Mouse (Mus musculus): Measurements from ENCODE around the gene Ppp1ca. TPM values are rescaled to one million over a fixed set of nuclear protein-coding genes. Genes with fewer than 3 reads are reported as not detected.

Gene Ppp1ca
- polyA plus RNA-seq (2014; fragmentation: Nextera tagmentation; extraction: Ambion mirVana) = 773 and 809 TPM in 2 replicates

DNA sequence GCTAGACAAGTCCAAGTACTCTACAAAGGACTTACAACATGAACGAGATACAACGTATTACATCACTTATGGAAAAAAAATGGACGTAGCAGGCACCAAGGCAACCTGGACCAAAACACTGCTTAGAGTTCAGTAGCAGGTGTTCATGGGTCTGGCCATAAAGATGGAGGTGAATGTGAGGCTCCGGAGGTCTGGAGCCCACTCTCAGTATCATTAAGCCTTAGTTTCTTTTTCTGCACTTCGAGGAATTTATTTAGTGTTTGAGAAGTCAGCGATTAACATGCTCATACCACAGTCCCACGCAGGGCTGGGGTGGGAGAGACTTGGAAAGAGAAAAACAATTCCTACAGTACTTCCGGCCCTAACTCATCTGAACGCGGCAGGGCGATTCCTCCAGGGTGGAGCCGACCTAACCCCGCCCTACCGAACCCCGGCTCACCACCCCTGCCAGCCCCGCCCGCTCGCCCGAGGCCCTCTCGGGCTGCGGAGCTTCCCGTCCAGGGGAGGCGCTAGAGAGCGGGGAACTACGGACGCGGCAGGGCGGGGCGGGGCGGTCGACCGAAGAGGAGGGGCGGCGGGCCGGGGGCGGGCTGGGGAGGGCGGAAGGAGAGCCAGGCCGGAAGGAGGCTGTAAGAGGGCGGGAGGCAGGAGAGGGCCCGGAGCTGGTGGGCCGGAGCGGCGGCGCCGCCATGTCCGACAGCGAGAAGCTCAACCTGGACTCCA is at the start of gene Ppp1ca:
Gene Ppp1ca, plus strand, starts transcription at position 538 of the 723 bp plus-strand sequence.
- peak within 1 kb of the TSS; percentile 98 for H3K9ac ChIP-seq (ENCODE audit: low read depth, low read length)
- peak within 1 kb of the TSS; percentile 95 for H3K4me3 ChIP-seq (ENCODE audit: low read depth, low read length)
- ATAC-seq (replicated peaks; ENCODE audit: low FRiP score) (peak; percentile 94), DNase-seq (ENCODE audit: low spot score) (peak; percentile 98)
- 7% methylated on average over 36 of the region's 47 CpGs for WGBS
- peaks cover 37% of the 10 kb centered on the region for H3K4me1 ChIP-seq (replicated peaks; ENCODE audit: control insufficient read depth, insufficient read depth, low read length)
- no peaks in the 10 kb centered on the region for H3K27me3 ChIP-seq (replicated peaks; ENCODE audit: control insufficient read depth, insufficient read depth, low read length)
- H3K4me2 ChIP-seq = peak within 1 kb of the TSS; percentile 95
- no peaks in the 10 kb centered on the region for H3K9me3 ChIP-seq (ENCODE audit: control insufficient read depth, low read length)
- peaks cover 32% of the 10 kb centered on the region for H3K36me3 ChIP-seq (ENCODE audit: control insufficient read depth, insufficient read depth, low read length)
- peak within 1 kb of the TSS; percentile 90 for H3K27ac ChIP-seq (ENCODE audit: low read depth, low read length)

DNA sequence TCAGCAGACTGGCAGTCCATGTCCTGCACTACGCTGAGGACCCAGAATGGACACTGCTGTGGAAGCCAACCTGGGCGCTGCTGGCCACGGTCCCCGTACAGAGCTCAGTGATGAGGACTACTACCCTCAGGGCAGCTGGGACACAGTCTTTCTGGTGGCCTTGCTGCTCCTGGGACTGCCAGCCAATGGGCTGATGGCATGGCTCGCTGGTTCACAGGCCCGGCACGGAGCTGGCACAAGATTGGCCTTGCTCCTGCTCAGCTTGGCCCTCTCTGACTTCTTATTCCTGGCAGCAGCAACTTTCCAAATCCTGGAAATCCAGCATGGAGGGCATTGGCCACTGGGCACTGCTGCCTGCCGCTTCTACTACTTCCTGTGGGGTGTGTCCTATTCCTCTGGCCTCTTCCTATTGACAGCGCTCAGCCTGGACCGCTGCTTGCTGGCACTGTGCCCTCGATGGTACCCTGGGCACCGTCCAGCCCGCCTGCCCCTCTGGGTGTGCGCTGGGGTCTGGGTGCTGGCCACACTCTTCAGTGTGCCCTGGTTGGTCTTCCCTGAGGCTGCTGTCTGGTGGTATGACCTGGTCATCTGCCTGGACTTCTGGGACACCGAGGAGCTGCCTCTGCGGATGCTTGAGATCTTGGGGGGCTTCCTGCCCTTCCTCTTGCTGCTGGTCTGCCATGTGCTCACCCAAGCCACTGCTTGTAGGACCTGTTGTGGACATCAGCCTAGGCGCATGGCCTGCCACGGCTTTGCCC is 49.3 kb upstream of the Ppp1ca start:
- Histone ChIP-seq H3K4me2 (no peak overlapping the region), H3K27ac (ENCODE audit: low read depth, low read length) (no peak overlapping the region), H3K4me3 (ENCODE audit: low read depth, low read length) (no peak overlapping the region), H3K4me1 (replicated peaks; ENCODE audit: control insufficient read depth, insufficient read depth, low read length) (peaks cover 3% of the 10 kb centered on the region), H3K27me3 (replicated peaks; ENCODE audit: control insufficient read depth, insufficient read depth, low read length) (peaks cover 4% of the 10 kb centered on the region; the same call in 1 of the 2 replicates), H3K36me3 (ENCODE audit: control insufficient read depth, insufficient read depth, low read length) (no peaks in the 10 kb centered on the region), H3K9me3 (ENCODE audit: control insufficient read depth, low read length) (no peaks in the 10 kb centered on the region), H3K9ac (ENCODE audit: low read depth, low read length) (no peak overlapping the region)
- DNase-seq (ENCODE audit: low spot score) (no peak), ATAC-seq (replicated peaks; ENCODE audit: low FRiP score) (no peak)
- 85% methylated on average over 18 of the region's 18 CpGs for WGBS

DNA sequence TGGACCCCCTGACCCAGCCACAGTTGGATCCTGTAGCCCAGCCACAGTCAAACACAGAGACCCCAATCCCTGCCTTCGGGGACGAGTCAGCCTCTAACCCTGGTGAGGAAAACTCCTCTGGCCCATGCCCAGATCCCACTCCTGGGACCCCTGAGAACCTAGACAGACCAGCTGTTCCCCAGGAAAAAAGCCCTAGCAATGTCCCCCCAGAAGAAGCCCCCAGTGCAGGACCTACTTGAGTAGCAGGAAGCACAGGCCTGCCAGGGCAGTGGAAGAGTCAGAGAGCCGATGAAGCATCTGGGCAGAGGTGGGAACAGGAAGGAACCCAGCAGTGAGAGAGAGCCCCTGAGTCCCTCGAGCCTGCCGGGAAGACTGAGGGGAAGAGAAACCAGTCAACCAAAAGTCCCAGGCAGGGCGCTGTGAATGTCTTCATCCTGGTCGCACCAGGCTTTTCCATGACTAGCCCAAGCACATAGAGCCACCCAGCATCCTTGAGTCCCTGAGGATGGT is 48.1 kb upstream of the Ppp1ca start, which contains the start of gene Cabp4:
Gene Cabp4, minus strand, starts transcription at position 275 of the 510 bp plus-strand sequence.
- H3K4me2 ChIP-seq = no peak within 1 kb of the TSS
- H3K4me3 ChIP-seq (ENCODE audit: low read depth, low read length) = no peak within 1 kb of the TSS
- no peak for ATAC-seq (replicated peaks; ENCODE audit: low FRiP score)
- no peak for DNase-seq (ENCODE audit: low spot score)
- no peak within 1 kb of the TSS for H3K9ac ChIP-seq (ENCODE audit: low read depth, low read length)
- H3K36me3 ChIP-seq (ENCODE audit: control insufficient read depth, insufficient read depth, low read length) = no peaks in the 10 kb centered on the region
- peaks cover 10% of the 10 kb centered on the region for H3K4me1 ChIP-seq (replicated peaks; ENCODE audit: control insufficient read depth, insufficient read depth, low read length)
- peaks cover 4% of the 10 kb centered on the region; the same call in 1 of the 2 replicates for H3K27me3 ChIP-seq (replicated peaks; ENCODE audit: control insufficient read depth, insufficient read depth, low read length)
- no peak within 1 kb of the TSS for H3K27ac ChIP-seq (ENCODE audit: low read depth, low read length)
- 71% methylated on average over 7 of the region's 7 CpGs for WGBS
- no peaks in the 10 kb centered on the region for H3K9me3 ChIP-seq (ENCODE audit: control insufficient read depth, low read length)

DNA sequence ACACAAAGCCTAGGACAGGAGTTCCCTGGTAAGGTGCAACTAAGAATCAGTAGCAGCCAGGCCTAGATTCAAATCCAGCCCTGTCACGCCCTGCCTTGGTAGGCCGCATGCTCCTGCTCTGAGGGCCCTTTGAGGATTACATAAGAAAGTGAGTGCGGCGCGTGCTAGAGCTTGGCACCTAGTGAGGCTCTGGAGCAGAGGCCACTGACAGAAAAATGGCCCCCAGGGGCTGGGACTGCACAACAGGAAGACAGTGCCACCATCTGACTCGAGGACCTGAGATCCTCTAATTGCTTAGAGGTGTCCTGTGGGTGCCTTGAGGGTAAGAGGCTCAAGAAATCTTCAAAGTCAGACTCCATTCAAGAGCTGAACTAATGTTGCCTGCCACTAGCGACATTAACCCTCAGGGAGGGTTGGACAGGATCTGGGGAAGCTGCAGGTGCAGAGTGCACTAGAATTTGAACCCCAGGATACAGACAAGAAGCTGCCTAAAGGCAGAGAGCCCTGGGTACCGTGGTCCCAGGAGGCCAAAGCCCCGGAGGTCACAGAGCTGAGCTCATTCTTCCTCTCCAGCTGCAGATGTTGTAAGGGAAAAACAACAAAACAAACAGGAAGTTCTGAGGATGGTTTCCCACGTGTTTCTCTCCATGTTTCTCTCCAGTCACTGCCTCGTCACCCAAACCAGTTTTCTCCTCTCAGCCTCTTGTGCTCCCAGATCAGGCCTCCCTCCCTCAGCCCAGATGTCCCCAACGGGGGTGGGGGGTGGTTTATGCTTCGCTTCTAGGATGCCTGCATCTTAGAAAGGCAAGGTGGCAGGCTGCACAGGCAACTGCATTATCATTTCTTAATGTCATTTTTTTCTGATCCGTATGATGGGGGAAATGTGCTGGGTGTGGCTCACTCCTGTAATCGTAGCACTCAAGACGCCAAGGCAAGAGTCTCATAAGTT is 47.0 kb upstream of the Ppp1ca start:
- peaks cover 4% of the 10 kb centered on the region; the same call in 1 of the 2 replicates for H3K27me3 ChIP-seq (replicated peaks; ENCODE audit: control insufficient read depth, insufficient read depth, low read length)
- peaks cover 19% of the 10 kb centered on the region for H3K4me1 ChIP-seq (replicated peaks; ENCODE audit: control insufficient read depth, insufficient read depth, low read length)
- no peak overlapping the region for H3K4me2 ChIP-seq
- no peaks in the 10 kb centered on the region for H3K9me3 ChIP-seq (ENCODE audit: control insufficient read depth, low read length)
- WGBS = 73% methylated on average over 16 of the region's 16 CpGs
- no peak overlapping the region for H3K4me3 ChIP-seq (ENCODE audit: low read depth, low read length)
- no peak for DNase-seq (ENCODE audit: low spot score)
- ATAC-seq (replicated peaks; ENCODE audit: low FRiP score) = no peak
- no peaks in the 10 kb centered on the region for H3K36me3 ChIP-seq (ENCODE audit: control insufficient read depth, insufficient read depth, low read length)
- no peak overlapping the region for H3K9ac ChIP-seq (ENCODE audit: low read depth, low read length)
- H3K27ac ChIP-seq (ENCODE audit: low read depth, low read length) = no peak overlapping the region

DNA sequence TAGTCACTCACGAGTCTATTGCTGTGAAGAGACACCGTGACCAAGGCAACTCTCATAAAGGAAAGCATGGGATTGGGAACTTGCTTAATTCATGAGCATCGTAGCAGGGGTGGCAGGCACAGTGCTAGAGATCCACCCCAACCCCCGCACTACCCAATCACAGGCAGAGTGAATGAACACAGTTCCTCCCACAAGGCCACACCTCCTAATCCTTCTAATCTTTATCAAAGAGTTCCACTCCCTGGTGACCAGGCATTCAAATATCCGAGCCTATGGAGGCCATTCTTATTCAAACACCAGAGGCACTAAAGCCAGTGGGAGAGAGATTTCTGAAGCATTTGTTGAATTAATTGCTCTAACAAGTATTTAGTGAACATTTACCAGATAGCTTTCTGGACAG is 45.9 kb upstream of the Ppp1ca start:
- Histone ChIP-seq H3K36me3 (ENCODE audit: control insufficient read depth, insufficient read depth, low read length) (peaks cover 4% of the 10 kb centered on the region; the same call in 1 of the 2 replicates), H3K9me3 (ENCODE audit: control insufficient read depth, low read length) (no peaks in the 10 kb centered on the region), H3K4me1 (replicated peaks; ENCODE audit: control insufficient read depth, insufficient read depth, low read length) (peaks cover 19% of the 10 kb centered on the region), H3K4me3 (ENCODE audit: low read depth, low read length) (no peak overlapping the region), H3K9ac (ENCODE audit: low read depth, low read length) (no peak overlapping the region), H3K4me2 (no peak overlapping the region), H3K27ac (ENCODE audit: low read depth, low read length) (no peak overlapping the region), H3K27me3 (replicated peaks; ENCODE audit: control insufficient read depth, insufficient read depth, low read length) (no peaks in the 10 kb centered on the region)
- DNase-seq (ENCODE audit: low spot score) = no peak
- no peak for ATAC-seq (replicated peaks; ENCODE audit: low FRiP score)
- WGBS = 92% methylated on average over 5 of the region's 5 CpGs

DNA sequence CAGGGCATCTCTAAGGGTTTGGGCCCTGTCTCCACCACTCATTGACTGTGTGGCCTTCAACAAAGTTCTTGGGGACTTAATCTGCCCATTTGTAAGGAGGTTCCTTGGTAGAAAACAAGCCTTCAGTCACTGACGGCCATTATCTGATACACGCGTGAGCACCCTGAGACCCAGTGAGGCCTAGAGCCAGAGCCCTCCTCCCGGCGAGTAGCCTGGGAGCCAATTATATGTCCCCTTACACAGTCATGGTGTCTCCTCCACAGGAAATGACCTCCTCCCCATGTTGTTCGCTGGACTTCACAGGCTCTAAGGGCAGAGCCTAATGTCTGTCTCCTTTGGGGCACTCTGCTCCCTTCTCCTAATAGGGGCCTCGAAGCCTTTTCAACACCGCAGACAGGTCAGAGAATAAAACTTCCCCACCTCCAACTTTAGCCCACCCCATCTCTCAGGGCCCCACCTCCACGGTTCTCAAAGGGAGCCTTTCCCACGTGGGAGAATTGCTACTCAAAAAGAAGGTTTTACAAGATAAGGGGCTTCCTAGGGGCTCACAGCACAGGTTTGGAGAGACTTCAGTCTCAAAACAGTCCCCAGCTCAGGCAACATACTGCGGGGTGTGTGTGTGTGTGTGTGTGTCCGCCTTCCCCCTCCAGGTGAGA is 45.4 kb upstream of the Ppp1ca start:
- Histone ChIP-seq H3K9me3 (ENCODE audit: control insufficient read depth, low read length) (no peaks in the 10 kb centered on the region), H3K9ac (ENCODE audit: low read depth, low read length) (no peak overlapping the region), H3K27me3 (replicated peaks; ENCODE audit: control insufficient read depth, insufficient read depth, low read length) (no peaks in the 10 kb centered on the region), H3K36me3 (ENCODE audit: control insufficient read depth, insufficient read depth, low read length) (peaks cover 9% of the 10 kb centered on the region; the same call in 1 of the 2 replicates), H3K4me2 (no peak overlapping the region), H3K4me3 (ENCODE audit: low read depth, low read length) (no peak overlapping the region), H3K27ac (ENCODE audit: low read depth, low read length) (no peak overlapping the region), H3K4me1 (replicated peaks; ENCODE audit: control insufficient read depth, insufficient read depth, low read length) (peaks cover 19% of the 10 kb centered on the region)
- 68% methylated on average over 12 of the region's 12 CpGs for WGBS
- no peak for DNase-seq (ENCODE audit: low spot score)
- ATAC-seq (replicated peaks; ENCODE audit: low FRiP score) = no peak

DNA sequence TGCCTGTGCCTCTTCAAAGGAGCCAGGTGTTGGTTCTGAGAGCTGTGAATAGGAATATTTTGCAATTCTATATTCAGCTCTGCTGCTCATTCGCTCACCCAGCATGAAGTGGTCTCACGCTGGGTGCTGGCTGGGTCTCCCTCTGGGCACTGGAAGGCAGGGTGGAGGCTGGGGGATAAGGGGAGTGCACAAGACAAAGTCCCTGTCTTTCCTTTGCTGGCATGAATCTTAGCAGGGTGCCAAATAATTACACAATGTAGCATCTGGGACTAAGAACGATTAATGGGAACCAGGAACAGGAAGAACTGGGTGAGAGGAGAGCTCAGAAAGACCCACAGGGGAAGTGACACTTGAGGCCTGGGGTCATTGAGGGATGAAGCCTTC is 44.9 kb upstream of the Ppp1ca start:
- ATAC-seq (replicated peaks; ENCODE audit: low FRiP score) = no peak
- DNase-seq (ENCODE audit: low spot score) = no peak
- H3K4me2 ChIP-seq = no peak overlapping the region
- 58% methylated on average over 3 of the region's 3 CpGs for WGBS
- H3K9ac ChIP-seq (ENCODE audit: low read depth, low read length) = no peak overlapping the region
- no peak overlapping the region for H3K4me3 ChIP-seq (ENCODE audit: low read depth, low read length)
- peaks cover 19% of the 10 kb centered on the region for H3K4me1 ChIP-seq (replicated peaks; ENCODE audit: control insufficient read depth, insufficient read depth, low read length)
- H3K27ac ChIP-seq (ENCODE audit: low read depth, low read length) = no peak overlapping the region
- no peaks in the 10 kb centered on the region for H3K27me3 ChIP-seq (replicated peaks; ENCODE audit: control insufficient read depth, insufficient read depth, low read length)
- H3K36me3 ChIP-seq (ENCODE audit: control insufficient read depth, insufficient read depth, low read length) = peaks cover 9% of the 10 kb centered on the region; the same call in 1 of the 2 replicates
- no peaks in the 10 kb centered on the region for H3K9me3 ChIP-seq (ENCODE audit: control insufficient read depth, low read length)

Measured in liver, embryonic 11.5 days (tissue).